Mouse (Mus musculus): Measurements from ENCODE around the gene Helb. TPM values are rescaled to one million over a fixed set of nuclear protein-coding genes. Genes with fewer than 3 reads are reported as not detected.

Helb gene
- polyA plus RNA-seq, 1 experiment, result not detected

DNA sequence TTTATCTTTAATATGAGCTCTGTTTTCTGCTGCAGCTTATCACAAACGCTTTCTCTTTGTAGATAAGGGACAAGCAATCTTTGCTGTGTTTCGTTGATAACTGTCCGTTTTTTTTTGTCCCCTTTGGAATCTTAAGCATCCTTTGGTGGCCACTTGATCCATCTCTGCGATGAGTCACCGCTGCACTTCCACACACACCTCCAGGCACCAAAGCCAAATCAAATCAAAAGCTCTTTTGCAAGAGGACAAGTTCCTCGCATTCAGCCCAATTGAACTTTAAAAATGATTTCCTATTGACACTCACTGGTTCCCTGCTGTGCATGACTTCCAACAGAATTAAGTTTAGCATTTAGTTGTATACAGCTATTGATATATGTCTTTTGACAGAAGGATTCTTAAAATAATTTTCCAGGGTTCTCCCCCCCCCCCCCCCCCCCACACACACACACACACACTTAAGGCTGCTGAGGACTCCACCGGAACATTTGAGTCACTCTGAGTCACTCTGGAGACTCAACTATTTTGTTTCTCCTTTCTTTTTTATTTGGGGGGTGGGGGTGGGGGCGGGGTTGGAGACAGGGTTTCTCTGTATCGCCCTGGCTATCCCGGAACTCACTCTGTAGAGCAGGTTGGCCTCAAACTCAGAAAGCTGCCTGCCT lies 52.1 kb downstream of the Helb start:
- TF ChIP-seq CTCF (IDR thresholded peaks at IDR 0.05; ENCODE audit: insufficient read depth, low read depth, low read length) (no peak), POLR2A (IDR thresholded peaks at IDR 0.05; ENCODE audit: insufficient read depth, low read depth, low read length) (no peak)
- WGBS, result 68% methylated on average over 10 of the region's 10 CpGs
- H3K27ac ChIP-seq (ENCODE audit: insufficient read depth, low read depth, low read length), result no peak overlapping the region
- H3K4me3 ChIP-seq (ENCODE audit: insufficient read depth, low read depth, low read length), result no peak overlapping the region
- H3K4me1 ChIP-seq (ENCODE audit: control insufficient read depth, insufficient read depth, low read length), result peaks cover 6% of the 10 kb centered on the region; the same call in 1 of the 2 replicates

DNA sequence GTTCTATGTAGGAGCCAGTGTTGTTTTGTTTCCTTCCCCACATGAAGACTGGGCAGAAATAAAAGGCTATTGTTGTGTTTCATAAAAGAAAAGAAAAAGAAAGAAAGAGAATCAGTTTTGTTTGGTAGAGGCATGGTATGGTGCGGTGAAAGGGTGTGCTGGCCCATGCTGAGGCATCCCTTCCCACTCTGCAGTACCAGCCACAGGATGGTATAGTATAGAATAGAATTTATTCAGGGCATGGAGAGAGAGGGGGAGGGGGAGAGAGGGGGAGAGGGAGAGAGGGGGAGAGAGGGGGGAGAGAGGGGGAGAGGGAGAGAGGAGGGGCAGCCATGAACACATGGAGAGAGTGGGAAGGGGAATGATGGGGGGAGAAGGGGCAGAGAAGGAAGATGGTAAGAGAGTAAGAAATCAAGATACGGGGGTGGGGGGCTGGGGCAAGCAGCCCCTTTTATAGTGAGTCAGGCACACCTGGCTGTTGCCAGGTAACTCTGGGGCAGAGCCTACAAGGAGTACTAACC lies 68.0 kb downstream of the Helb start:
- WGBS, result 73% methylated on average over 2 of the region's 2 CpGs
- H3K4me3 ChIP-seq (ENCODE audit: insufficient read depth, low read depth, low read length), result no peak overlapping the region
- no peak for TF ChIP-seq CTCF (IDR thresholded peaks at IDR 0.05; ENCODE audit: insufficient read depth, low read depth, low read length)
- no peak for TF ChIP-seq POLR2A (IDR thresholded peaks at IDR 0.05; ENCODE audit: insufficient read depth, low read depth, low read length)
- no peaks in the 10 kb centered on the region for H3K4me1 ChIP-seq (ENCODE audit: control insufficient read depth, insufficient read depth, low read length)
- H3K27ac ChIP-seq (ENCODE audit: insufficient read depth, low read depth, low read length), result no peak overlapping the region

DNA sequence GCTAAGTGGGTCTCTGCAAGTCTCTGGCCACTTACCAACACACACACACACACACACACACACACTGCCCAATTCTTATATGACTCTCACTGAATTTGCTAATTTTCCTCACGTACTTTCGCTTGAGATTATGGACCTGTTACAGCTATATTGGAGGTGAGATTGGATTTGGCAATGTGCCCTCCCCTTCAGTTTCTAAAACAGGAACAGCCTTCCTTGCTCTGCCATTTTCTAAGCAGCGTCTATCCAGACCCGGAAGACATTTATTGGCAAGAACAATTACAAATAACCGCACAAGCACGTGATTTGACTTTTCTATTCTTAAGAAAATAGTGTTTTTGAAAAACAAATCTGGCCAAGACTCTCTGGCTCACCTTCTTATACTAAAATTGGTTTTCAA lies 68.5 kb downstream of the Helb start:
- TF ChIP-seq POLR2A (IDR thresholded peaks at IDR 0.05; ENCODE audit: insufficient read depth, low read depth, low read length), result no peak
- TF ChIP-seq CTCF (IDR thresholded peaks at IDR 0.05; ENCODE audit: insufficient read depth, low read depth, low read length), result no peak
- Histone ChIP-seq H3K4me1 (ENCODE audit: control insufficient read depth, insufficient read depth, low read length) (no peaks in the 10 kb centered on the region), H3K27ac (ENCODE audit: insufficient read depth, low read depth, low read length) (no peak overlapping the region), H3K4me3 (ENCODE audit: insufficient read depth, low read depth, low read length) (no peak overlapping the region)
- 57% methylated on average over 6 of the region's 6 CpGs for WGBS

DNA sequence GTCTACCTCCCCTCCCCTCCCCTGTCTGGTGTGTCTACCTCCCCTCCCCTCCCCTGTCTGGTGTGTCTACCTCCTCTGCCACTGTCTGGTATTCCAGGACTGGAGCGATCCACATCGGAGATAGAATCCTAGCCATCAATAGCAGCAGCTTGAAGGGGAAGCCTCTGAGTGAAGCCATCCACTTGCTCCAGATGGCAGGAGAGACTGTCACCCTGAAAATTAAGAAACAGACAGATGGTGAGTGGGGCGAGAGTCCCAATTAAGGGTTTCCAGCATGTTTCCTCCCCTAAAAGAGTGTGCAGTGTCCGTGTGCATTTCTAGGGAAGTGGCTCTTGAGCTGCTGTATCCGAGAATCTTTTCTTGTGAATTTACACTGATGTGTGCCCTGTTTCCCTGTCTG lies 74.6 kb downstream of the Helb start:
- TF ChIP-seq POLR2A (IDR thresholded peaks at IDR 0.05; ENCODE audit: insufficient read depth, low read depth, low read length), result no peak
- TF ChIP-seq CTCF (IDR thresholded peaks at IDR 0.05; ENCODE audit: insufficient read depth, low read depth, low read length), result no peak
- H3K4me3 ChIP-seq (ENCODE audit: insufficient read depth, low read depth, low read length), result no peak overlapping the region
- no peak overlapping the region for H3K27ac ChIP-seq (ENCODE audit: insufficient read depth, low read depth, low read length)
- 78% methylated on average over 5 of the region's 5 CpGs for WGBS
- H3K4me1 ChIP-seq (ENCODE audit: control insufficient read depth, insufficient read depth, low read length), result peaks cover 3% of the 10 kb centered on the region

DNA sequence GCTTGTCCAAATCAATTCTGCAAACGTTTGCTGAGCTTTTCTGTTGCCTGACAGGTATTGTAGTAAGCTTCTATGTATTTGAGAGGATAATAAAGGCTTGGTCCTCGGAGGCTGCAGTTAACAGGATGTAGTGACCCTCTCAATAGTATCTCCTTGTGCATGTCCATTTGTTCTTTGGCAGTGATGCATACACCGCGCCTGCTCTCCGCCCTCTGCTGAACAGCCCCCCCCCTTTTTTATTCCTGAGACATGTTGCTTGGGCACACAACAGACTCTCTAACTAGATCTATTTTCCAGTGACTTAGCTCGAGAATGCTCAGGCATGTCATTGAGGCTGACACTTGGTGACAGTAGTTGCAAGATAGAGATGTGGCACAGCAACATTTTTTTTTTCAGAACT lies 77.0 kb downstream of the Helb start:
- no peak overlapping the region for H3K4me3 ChIP-seq (ENCODE audit: insufficient read depth, low read depth, low read length)
- TF ChIP-seq CTCF (IDR thresholded peaks at IDR 0.05; ENCODE audit: insufficient read depth, low read depth, low read length) (no peak), POLR2A (IDR thresholded peaks at IDR 0.05; ENCODE audit: insufficient read depth, low read depth, low read length) (no peak)
- no peak overlapping the region for H3K27ac ChIP-seq (ENCODE audit: insufficient read depth, low read depth, low read length)
- WGBS, result 67% methylated on average over 6 of the region's 6 CpGs
- H3K4me1 ChIP-seq (ENCODE audit: control insufficient read depth, insufficient read depth, low read length), result peaks cover 3% of the 10 kb centered on the region

DNA sequence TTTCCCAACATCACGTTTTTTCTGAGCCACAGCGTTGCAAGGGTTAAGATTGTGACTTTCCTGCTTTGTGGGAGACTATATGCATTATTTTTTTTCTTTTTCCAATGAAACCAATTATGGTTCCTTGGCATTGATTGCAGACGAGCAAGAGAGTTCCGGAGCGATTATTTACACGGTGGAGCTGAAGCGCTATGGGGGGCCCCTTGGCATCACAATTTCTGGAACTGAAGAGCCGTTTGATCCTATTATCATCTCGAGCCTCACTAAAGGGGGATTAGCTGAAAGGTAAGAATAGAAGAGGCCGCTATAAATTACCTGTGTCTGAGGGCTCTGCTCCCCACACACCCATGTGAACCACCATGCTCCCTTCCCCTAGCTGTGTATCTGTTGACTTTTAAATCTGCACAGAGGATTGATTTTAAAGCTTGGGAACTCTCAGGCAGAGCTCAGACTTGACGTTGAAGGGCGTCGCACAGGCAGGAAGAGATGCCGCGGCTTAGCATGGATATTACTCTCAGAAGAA lies 77.5 kb downstream of the Helb start:
- no peak overlapping the region for H3K27ac ChIP-seq (ENCODE audit: insufficient read depth, low read depth, low read length)
- H3K4me3 ChIP-seq (ENCODE audit: insufficient read depth, low read depth, low read length), result no peak overlapping the region
- no peak for TF ChIP-seq POLR2A (IDR thresholded peaks at IDR 0.05; ENCODE audit: insufficient read depth, low read depth, low read length)
- TF ChIP-seq CTCF (IDR thresholded peaks at IDR 0.05; ENCODE audit: insufficient read depth, low read depth, low read length), result no peak
- WGBS, result 53% methylated on average over 15 of the region's 15 CpGs
- H3K4me1 ChIP-seq (ENCODE audit: control insufficient read depth, insufficient read depth, low read length), result peaks cover 3% of the 10 kb centered on the region

DNA sequence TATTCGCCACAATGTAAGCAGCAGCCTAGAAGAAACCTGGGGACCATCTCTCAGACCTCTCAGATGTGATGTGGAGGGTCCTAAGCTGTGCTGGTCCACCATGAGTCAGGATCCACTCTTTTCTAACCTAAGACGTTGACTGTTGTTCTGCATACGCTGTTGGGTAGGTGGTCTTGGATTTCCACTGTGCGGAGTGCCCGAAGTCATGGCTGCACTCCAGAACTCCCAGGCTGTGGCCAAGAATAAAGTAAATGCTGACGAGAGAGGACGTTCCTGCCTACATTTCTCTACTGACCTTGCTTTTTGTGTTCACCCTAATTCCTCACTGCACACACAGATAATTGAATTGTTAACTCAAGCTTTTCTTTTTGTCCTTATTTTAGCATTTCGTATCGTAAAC lies 78.9 kb downstream of the Helb start:
- TF ChIP-seq CTCF (IDR thresholded peaks at IDR 0.05; ENCODE audit: insufficient read depth, low read depth, low read length), result no peak
- Histone ChIP-seq H3K4me1 (ENCODE audit: control insufficient read depth, insufficient read depth, low read length) (peaks cover 3% of the 10 kb centered on the region), H3K4me3 (ENCODE audit: insufficient read depth, low read depth, low read length) (no peak overlapping the region), H3K27ac (ENCODE audit: insufficient read depth, low read depth, low read length) (no peak overlapping the region)
- 34% methylated on average over 9 of the region's 9 CpGs for WGBS

Other genes starting within 250 kb of the Helb start
- gene Tmbim4, start 88.6 kb upstream of the Helb start, polyA plus RNA-seq (2012; ENCODE audit: insufficient read depth, insufficient read length, low replicate concordance, missing spikeins), result not detected in 2 replicates
- gene Irak3, start 89.1 kb upstream of the Helb start, polyA plus RNA-seq (2012; ENCODE audit: insufficient read depth, insufficient read length, low replicate concordance, missing spikeins), result not detected in 2 replicates
- not detected in 2 replicates for gene Llph, start 114.1 kb upstream of the Helb start, polyA plus RNA-seq (2012; ENCODE audit: insufficient read depth, insufficient read length, low replicate concordance, missing spikeins)